Mouse (Mus musculus) ovary, adult 18-20 months (tissue): ENCODE data around the gene Ces4a.
"Not testable (repeated sequence)": the region's sequence is repeated elsewhere in the genome, so short reads cannot be mapped to it uniquely, and the experiment has no call there.

Experiments
- DNase-seq: peaks from one replicate; pipeline ENCODE4 v3.0.0; 2022; ENCODE audit warnings: low spot score, mixed read lengths

The Ces4a gene

DNA sequence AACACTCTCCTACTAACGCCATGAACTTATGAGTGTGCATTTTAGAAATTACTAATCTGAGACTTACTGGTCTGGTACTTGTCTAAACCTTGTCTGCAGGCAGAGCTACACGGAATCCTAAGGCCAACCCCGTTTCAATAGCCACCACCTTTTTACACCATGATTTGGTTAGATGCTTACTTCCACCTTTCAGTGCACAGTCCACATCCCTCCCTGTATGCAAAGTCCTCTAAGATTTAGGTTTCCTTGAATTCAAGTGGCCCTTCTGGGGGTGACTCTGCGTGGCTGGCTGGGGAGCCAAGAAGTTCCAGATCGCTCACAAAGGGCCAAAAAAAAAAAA lies 38.4 kb downstream of the Ces4a start:
- DNase-seq: no peak

DNA sequence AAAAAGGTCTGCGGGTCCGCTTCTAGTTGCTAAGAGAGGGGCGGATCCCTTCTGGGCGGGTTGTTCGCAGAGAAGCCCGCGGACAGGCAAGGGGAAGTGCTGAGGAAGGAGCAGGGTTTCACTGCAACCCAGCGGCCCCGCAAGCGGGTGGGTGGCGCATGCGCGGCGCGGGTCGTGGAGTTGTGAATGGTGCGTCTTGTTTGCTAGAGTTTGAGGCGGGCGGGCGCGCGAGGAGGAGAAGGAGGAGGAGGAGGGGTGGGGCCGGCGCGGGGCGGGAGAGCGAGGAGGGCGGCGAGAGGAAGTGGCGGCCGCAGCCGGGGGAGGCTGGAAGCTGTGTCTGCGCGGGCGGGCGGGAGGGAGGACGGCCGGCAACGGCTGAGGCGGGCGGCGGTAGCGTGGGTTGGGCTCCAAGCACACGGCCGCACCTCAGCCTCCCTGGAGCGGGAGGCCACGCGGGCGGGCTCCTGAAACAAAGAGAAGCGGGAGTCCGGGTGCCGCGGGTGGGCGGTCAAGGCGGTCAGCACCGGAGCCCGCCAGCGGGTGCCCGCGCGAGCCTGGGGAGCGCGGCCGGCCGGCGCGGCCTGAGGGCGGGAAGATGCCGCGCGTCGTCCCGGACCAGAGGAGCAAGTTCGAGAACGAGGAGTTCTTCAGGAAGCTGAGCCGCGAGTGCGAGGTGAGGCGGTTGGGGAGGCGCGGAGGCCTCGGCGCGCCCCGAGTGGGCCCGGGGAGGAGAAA lies 38.9 kb downstream of the Ces4a start, which contains the start of gene Cbfb:
TSS of gene Cbfb (plus strand) at position 294 of the 735 bp plus-strand sequence.
- DNase-seq: peak; percentile 98

DNA sequence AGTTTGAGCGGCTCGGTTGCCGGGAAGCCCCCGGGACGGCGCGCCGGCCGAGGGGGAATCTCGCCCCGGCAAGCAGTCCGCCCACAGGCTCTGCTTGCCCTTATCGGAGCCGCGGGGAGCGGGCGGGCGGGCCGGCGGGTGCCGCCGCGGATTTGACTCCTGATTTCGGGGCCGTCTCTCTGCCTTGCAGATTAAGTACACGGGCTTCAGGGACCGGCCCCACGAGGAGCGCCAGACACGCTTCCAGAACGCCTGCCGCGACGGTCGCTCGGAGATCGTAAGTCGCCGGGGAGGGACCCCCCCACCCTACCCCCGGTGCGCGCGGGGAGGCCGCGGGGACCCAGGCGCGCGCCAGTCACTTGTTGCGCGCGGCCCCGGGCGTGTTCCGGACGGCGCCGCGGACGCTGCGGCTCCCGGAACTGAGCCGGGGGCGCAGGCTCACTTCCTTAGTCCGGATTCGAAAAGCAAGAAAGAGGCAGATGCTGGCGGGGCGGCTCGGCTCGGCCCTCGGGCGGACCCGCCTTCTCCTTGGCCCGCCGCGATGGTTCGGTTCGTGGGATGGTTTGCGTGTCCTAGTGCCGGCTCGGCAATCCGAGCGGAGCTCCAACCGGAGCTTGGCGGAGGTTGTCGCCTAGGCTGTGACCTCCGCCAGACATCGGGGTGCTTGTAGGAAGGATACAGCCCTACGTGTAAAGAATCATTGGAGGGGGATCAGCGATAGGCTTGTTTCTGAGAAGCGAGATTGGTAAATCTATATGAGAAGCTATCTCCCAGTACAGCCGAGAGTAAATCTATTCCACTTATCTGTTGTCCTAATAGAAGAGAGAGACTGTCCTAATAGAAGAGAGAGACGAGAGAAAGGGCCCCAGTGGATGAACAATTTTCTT lies 39.8 kb downstream of the Ces4a start:
- peak; percentile 39 for DNase-seq

DNA sequence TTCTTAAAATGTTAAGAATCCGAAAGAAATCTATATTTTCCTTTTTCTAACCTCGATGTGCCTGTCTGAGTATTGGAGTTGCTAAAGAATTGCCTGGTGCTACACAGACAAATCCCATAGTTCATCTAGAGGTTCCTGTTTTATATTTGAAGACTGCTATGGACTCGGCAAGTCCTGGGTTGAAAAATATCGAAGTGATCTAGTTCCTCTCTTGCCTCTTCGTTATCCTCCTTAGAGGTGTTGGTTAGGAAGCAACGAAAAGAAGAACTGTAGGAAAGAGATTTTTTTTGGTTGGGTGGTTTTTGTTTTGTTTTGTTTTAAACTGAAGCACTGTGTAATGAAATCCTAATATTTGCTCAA lies 40.4 kb downstream of the Ces4a start:
- no peak for DNase-seq

DNA sequence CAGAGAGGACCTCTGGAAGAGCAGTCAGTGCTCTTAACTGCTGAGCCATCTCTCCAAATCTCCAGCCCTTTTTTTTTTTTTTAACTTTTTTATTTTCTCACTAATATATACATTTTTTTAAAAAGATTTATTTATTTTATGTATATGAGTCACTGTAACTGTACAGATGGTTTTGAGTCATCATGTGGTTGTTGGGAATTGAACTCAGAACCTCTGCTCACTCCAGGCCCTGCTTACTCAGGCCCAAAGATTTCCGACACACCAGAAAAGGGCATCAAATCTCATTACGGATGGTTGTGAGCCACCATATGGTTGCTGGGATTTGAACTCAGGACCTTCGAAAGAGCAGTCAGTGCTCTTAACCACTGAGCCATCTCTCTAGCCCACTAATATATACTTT lies 43.7 kb downstream of the Ces4a start:
- DNase-seq: not testable (repeated sequence)

DNA sequence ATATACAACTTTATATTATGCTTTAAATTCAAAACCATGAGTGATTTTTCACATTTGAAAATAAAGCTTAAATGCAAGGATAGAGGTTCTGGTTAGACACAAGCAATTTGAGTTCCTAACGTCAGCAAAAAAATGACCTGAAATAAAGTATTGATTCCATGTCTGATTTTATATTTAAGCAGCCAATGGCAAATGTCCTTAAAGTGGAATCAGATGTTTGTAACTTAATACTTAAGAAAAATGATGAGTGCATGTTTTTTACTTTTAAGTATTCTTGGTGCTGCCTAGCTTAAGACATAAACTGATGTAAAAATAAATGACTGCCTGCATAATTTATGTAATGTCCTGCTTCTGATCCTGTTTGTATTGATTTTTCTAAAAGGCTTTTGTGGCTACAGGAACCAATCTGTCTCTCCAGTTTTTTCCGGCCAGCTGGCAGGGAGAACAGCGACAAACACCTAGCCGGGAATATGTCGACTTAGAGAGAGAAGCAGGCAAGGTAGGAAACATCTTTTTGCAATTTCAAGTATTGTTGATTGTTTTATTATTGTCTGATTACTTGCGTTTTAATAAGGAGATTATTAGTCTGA lies 46.7 kb downstream of the Ces4a start:
- DNase-seq: no peak

DNA sequence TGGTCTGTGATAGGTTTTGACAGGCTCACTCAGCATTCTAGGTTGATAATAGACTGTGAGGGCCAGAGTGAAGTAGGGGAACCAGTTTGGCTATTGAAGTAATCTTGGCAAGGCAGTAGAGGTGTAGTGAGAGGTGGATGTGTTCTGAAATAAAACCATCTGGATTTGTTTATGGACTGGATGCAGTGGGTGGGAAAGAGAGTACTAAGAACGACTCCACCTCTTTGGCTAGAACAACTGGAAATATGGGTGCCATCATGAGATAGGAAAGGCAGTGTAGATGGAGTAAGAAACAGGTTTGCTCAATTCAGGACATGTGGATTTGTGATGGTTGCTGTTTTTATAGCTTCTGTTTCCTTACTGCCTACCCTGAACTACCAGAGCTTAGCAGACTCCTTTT lies 50.6 kb downstream of the Ces4a start:
- no peak for DNase-seq

DNA sequence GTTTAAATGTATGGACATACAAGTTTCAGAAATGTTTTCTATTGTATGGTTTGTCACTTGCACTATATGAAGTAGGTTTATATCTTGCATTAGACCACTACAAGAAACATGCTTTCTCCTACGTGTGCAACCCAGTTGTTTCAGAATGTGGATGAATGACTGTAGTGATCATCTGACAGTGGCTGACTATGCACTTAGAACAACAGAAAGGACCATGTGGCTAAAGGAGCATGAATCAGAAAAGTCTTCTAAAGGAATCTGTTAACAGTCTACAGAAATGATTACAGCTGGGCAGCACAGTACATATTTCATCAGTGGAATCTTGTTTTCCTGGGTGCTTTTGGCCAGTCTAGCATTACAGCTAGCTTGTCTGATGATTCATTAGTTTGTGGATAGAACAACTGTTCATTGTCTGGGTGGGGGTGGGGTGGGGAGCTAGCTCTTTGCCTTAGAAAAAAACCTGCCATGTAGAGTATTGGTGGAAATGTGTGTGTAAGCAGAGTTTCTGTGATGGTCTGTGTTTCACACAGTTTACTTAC lies 54.9 kb downstream of the Ces4a start:
- DNase-seq: no peak

DNA sequence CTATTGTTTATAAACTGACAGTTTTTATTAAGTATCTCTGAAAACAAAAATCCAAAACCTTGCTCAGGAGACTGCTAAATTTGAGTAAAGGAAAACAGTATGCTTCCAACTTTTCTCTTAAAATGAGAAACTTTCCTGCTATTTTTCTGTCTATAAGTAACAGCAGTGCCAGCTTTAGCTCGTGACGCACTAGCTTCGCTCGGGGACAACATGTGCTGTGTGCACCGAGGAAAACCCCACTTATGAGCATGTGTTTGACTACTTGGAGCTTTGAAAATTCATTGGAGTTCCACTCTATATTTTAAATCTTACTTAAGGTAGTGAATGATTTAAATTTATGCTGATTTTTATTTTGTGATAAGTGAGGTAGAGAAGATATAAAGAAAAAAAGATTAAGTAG lies 60.6 kb downstream of the Ces4a start:
- no peak for DNase-seq
